Mouse (Mus musculus) myocyte (in vitro differentiated cells): Measurements from ENCODE around the gene Rxra.

Source experiments
- MYOG ChIP-seq, 3 experiments: IDR thresholded peaks; one replicate each; pipeline ENCODE4 v1.6.1; 2011; ENCODE audit warnings: control low read depth in 2 of 3, low read depth in 2 of 3, mild to moderate bottlenecking in 2 of 3; ENCODE audit not compliant: insufficient read length in 2 of 3, control insufficient read depth in 1 of 3, insufficient read depth in 1 of 3
- POLR2A ChIP-seq: IDR thresholded peaks from one replicate; pipeline ENCODE4 v1.6.1; 2011; ENCODE audit warnings: low read depth, mild to moderate bottlenecking, control low read depth, moderate library complexity; ENCODE audit not compliant: insufficient read length
- REST ChIP-seq: IDR thresholded peaks from one replicate; pipeline ENCODE4 v1.6.1; 2011; ENCODE audit warnings: mild to moderate bottlenecking, control low read depth, moderate library complexity; ENCODE audit not compliant: insufficient read depth, insufficient read length
- USF1 ChIP-seq: IDR thresholded peaks from one replicate; pipeline ENCODE4 v1.6.1; 2011; ENCODE audit warnings: low read depth, mild to moderate bottlenecking, control low read depth, moderate library complexity

GRCm38 (mm10) chr2:27758414-27759301, 82.4 kb downstream of the Rxra start:
- TF ChIP-seq USF1 (no peak), REST (no peak), POLR2A (no peak), MYOG (IDR thresholded peaks at IDR 0.05; ENCODE audit: control insufficient read depth in 1 of 3, insufficient read depth in 1 of 3, insufficient read length in 2 of 3, low read depth in 2 of 3) (no peak)
